Mouse (Mus musculus) megakaryocyte-erythroid progenitor cell, adult 5-6 weeks (primary cell): ENCODE results near the gene Fyn. TPM values are rescaled to one million over a fixed set of nuclear protein-coding genes. Genes with fewer than 3 reads are reported as not detected.

Source experiments
- ATAC-seq: replicated peaks from 2 replicates; pipeline ENCODE4 v1.8.0; 2016; ENCODE audit warnings: mild to moderate bottlenecking, inconsistent platforms; ENCODE audit not compliant: severe bottlenecking, poor library complexity, low FRiP score, low TSS enrichment
- total RNA-seq, 2 experiments: library from RNA; stranded (forward) in 1 of 2; stranded (reverse) in 1 of 2; fragments of 200-1000, 215-1000 nt in 1 of 2; fragments of >200 nt in 1 of 2; fragmentation: Nextera tagmentation in 1 of 2; gene quantifications; 2 replicates each; pipeline ENCODE4 v1.2.3; 2014 to 2017

The Fyn gene
- total RNA-seq, 2 experiments from 2014 or later: 16.5 to 29.4 TPM

GRCm38 (mm10) chr10:39580477-39580876 lies 211.8 kb downstream of the Fyn start:
- no peak for ATAC-seq

GRCm38 (mm10) chr10:39582385-39582784 lies 213.7 kb downstream of the Fyn start:
- ATAC-seq: no peak

GRCm38 (mm10) chr10:39583718-39584117 lies 215.1 kb downstream of the Fyn start:
- ATAC-seq: no peak

- no peak for ATAC-seq
Measured at GRCm38 (mm10) chr10:39587290-39587925, 218.8 kb downstream of the Fyn start.

DNA sequence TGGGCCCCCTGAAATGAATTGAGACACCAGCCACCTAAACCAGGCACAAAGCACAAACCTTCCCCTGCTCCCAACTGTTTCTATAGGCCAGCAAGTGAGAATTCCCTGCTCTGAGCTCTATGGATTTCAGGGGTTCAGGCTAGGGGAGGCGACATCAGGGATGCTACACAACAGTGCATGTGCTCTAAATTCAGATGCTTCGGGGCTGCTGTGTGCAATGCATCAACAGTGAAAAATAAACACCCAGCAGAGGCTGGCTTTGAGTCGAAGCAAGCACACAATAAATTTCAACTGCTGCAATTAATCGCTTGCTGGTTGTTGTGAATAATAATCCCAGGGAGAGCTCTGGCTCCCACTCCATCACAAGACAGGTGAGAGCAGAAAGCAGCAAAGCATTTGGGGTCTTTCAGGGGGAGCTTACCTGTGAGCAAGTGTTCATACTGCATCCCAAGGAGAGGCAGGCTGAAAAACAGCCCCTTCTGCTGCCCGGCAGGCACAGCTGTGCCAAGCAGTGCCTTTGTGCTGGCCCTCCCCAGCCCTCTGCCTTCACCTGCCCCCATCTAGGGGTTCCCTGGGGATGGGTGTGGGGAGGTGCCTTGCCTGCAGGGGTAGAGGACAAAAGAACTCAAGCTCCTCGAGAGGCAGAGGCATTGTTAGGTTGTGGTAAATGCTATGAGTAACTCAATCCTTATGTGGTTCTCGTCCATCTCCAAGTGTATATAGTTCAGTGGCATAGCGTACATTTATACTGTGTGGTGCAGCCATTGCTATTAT lies 219.5 kb downstream of the Fyn start:
- no peak for ATAC-seq

- ATAC-seq: peak; percentile 68
Measured at GRCm38 (mm10) chr10:39589765-39590546, 221.3 kb downstream of the Fyn start.

- ATAC-seq: no peak
Measured at GRCm38 (mm10) chr10:39590629-39591028, 222.0 kb downstream of the Fyn start.

- no peak for ATAC-seq
Measured at GRCm38 (mm10) chr10:39592501-39592900, 223.8 kb downstream of the Fyn start.

- no peak for ATAC-seq
Measured at GRCm38 (mm10) chr10:39594716-39595115, 226.1 kb downstream of the Fyn start.

DNA sequence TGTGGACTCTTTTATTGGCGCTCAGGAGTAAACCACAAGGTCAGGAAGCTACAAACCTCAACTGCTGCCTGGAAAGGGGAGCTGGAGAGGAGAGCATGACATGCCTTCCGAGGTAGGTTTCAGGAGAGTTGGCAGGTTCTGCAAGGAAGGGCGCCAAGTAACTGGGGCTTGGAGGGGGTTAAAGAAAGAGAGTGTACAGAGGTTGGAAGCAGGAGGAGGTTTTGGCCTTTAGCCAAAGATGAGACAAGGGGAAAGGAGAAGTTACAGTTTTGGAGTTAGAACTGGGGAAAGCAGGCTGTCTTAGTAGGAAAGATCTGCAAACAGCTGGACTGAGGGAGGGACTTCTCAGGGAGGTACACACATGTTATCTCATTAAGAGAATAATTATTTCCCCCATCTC lies 227.2 kb downstream of the Fyn start:
- no peak for ATAC-seq

GRCm38 (mm10) chr10:39597116-39597791 lies 228.6 kb downstream of the Fyn start:
- ATAC-seq: no peak

DNA sequence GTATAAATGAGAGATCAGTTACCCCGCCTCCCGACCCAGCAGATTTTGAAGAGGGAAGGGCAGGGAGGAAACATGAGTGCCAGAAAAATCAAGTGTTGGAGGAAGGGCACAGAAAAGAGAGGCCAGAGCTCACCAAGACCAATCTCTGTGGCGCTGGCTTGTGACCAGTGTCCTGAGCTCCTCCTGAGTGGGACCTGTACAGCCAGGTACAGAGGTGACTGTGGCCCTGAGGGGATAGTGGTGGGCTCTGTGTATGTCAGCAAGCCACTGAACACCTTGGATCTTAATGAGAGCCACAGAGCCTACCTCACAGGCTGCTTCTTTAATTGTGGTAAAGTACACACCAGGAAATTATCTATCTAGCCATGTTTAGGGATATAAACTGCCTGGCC lies 229.1 kb downstream of the Fyn start:
- ATAC-seq: no peak

GRCm38 (mm10) chr10:39599601-39600000 lies 230.9 kb downstream of the Fyn start:
- no peak for ATAC-seq

DNA sequence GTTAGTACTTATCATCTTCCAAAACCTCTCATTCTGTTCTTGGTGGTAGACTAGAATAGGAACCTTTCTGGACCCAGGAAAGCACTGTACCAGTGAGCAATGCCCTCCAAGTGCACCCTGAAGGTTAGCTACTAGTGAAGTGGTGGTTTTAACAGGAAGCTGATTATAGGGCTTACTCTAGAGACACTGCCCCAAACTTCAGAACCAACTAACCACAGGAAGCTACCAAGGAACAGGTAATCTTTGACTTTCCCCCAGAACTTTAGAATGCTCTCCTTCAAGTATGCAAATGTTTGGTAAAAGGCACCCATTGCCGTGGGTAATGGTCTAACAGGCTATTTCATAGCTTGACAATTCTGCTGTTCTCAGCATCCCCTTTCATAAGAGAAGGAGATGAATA lies 231.5 kb downstream of the Fyn start:
- ATAC-seq: no peak

DNA sequence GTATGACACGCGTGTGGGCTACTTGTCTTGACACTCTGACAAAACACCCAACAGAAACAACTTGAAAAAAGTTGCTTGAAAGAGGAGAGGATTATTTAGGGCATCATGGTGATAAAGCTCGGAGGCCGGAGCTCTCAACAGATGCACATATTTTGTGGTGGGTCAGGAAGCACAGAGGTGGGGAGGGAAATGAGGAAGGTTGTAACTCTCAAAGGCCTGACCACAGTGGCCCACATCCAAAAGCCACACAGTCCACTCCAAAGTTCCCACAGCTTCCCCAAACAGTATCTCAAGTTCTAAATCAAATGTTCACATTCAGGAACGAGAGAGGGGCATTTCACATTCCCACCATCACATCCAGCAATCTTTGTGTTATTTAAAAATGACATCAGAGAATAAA lies 232.4 kb downstream of the Fyn start:
- no peak for ATAC-seq

- no peak for ATAC-seq
Measured at GRCm38 (mm10) chr10:39606434-39606833, 237.8 kb downstream of the Fyn start.

DNA sequence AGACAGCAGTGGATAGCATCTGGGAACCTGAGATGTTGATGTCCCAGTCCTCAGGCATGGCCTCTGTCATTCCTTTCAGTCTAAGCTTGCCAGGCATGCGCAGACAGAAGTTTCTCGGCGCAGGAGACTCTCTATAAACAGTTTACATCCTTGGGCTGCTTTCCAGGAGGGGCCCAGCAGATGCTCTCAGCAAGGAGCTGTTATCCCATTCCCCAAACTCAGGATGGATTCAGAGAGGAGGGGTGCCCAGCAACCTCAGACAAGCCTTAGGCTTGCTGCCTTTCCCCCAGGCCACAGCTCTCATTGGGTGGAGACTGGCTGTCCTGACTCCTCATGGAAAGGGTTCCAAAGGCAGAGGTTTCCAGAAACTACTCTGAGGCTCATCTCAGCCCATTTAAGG lies 242.6 kb downstream of the Fyn start:
- ATAC-seq: no peak

DNA sequence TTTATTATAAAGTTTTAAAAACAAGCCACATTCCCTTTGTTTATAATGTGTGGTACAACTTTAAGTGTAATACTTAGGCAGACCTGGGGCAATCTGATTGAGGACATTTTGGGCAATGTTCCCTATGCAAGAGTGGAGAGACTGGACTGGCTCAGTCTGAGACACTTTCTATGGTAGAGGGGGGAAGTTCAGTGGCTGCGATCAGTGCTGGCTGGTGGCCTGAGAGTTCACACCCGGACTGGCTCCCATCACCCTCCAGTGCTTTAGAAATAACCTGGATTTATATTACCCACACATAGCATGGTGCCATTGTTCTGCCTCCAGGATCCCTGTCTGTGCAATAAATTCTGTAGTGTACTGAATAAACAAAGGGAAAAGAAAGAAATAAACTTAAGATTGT lies 243.5 kb downstream of the Fyn start:
- no peak for ATAC-seq

GRCm38 (mm10) chr10:39612633-39612988 lies 244.0 kb downstream of the Fyn start, which contains the start of gene Traf3ip2:
Gene Traf3ip2 (plus strand): TSS chr10:39612934.
- ATAC-seq: no peak
